Mouse (Mus musculus): ENCODE results near the gene Vnn3. TPM values are rescaled to one million over a fixed set of nuclear protein-coding genes. Genes with fewer than 3 reads are reported as not detected.

The Vnn3 gene
- total RNA-seq, 2 experiments from 2014 or later = 0.25 TPM; not detected in 1

DNA sequence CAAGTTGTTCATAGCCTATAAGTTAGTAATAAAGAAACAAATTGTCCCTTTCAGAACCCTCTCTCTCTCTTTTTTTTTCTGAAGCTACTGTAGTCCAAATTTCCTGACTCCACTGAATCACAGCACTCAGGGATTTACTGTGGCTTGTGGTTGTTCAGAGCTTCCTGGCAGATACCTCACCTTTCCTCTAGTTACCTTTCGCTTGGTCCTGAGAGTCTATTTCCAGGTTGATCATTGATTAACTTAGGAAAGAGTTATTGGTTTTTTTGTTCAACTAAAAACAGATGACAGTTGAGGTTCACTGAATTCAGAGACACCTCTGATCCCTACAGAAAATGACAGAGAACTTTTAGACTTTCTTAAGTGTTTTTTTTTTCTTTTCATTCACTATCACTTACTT is 33.6 kb downstream of the Vnn3 start:
- no peak for DNase-seq (ENCODE audit: low spot score in 2 of 2)
- intact Hi-C loops (cut with DNase I) = no loop called here

GRCm38 (mm10) chr10:23886060-23886459 is 34.8 kb downstream of the Vnn3 start:
- intact Hi-C loops (cut with DNase I) = no loop called here
- DNase-seq (ENCODE audit: low spot score in 2 of 2) = no peak

DNA sequence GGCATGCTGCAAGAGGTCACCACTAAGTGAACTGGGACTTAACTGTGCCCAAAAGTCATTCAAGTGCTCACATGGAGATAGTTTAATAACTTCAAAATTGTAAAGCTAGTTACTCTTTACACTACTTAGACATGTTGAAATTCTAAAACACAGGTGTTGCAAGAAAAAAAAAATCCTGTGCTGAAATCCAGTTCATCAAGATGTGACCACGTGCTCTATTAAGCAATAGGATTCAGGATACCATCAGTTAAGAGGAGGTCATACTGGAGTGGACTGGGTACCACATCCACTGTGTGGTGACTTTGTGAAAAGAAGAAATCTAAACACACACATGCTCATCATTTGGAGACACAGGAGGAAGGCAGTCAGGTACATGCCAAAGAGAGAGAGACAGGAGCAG is 41.7 kb downstream of the Vnn3 start:
- DNase-seq (ENCODE audit: low spot score in 2 of 2) = no peak
- intact Hi-C loops (cut with DNase I) = no loop called here

GRCm38 (mm10) chr10:23894601-23895349 is 43.5 kb downstream of the Vnn3 start, which contains the start of gene Vnn1:
Gene Vnn1 (plus strand): TSS chr10:23894688.
- intact Hi-C loops (cut with DNase I) = no loop called here
- no peak for DNase-seq (ENCODE audit: low spot score in 2 of 2)

DNA sequence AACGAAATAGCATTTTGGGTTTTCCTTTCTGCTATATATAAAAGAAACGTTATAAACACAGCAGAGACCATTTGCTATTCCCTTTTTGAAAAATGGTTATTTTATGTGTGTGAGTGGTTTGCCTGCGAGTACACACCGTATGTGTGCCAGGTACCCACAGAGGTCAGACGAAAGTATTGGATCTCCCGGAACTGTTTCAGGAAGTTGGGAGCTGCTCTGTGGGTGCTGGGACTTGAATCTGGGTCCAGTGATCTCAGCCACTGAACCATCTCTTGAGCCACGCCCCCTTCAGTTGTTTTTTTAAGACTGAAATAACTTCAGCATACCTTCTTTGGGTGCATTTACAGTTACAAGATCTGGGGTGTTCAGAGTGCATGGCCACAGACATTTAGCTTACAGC is 44.1 kb downstream of the Vnn3 start:
- intact Hi-C loops (cut with DNase I) = no loop called here
- DNase-seq (ENCODE audit: low spot score in 2 of 2) = no peak

DNA sequence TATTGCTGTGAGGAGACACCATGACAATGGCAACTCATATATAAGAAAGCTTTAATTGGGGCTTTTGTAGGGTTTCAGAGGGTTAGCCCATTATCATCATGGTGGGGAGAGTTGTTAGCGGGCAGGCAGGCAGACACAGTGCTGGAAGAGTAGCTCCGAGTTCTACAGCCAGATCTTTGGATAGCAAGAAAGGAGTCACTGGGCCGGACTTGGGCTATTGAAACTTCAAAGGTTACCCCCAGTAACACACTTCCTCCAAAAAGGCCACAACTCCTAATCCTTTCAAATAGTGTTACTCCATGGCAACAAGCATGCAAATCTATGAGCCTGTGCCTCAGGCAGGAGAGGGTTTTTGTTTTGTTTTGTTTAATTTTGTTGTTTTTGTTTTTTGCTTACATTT is 49.9 kb downstream of the Vnn3 start:
- intact Hi-C loops (cut with DNase I) = no loop called here

GRCm38 (mm10) chr10:23905661-23906060 is 54.4 kb downstream of the Vnn3 start:
- no peak for DNase-seq (ENCODE audit: low spot score in 2 of 2)
- intact Hi-C loops (cut with DNase I) = no loop called here

More for the DNA sequence above, 49.9 kb downstream of the Vnn3 start:
- DNase-seq (ENCODE audit: low spot score in 2 of 2) = no peak

Other genes with a start within 250 kb of the Vnn3 start
- gene Rps12, start 64.2 kb upstream of the Vnn3 start, total RNA-seq (2021) = 100 to 1,000 TPM; 181 to 221 TPM
- gene Slc18b1, start 54.5 kb upstream of the Vnn3 start, total RNA-seq (2021) = 10 to 100 TPM; 24.1 to 24.7 TPM
- under 1 TPM in 1 of 2 experiments, not detected in 1; 0.23 TPM for gene Vnn1, start 43.2 kb downstream of the Vnn3 start, total RNA-seq (2021)
- not detected for gene Taar1, start 68.9 kb downstream of the Vnn3 start, total RNA-seq (2021)
- gene Taar2, start 87.1 kb downstream of the Vnn3 start, total RNA-seq (2021) = not detected
- gene Taar3, start 98.1 kb downstream of the Vnn3 start, total RNA-seq (2021) = not detected
- gene Taar4, start 109.0 kb downstream of the Vnn3 start, total RNA-seq (2021) = not detected
- gene Taar5, start 119.2 kb downstream of the Vnn3 start, total RNA-seq (2021) = not detected
- gene Taar6, start 134.2 kb downstream of the Vnn3 start, total RNA-seq (2021) = not detected
- not detected for gene Taar7a, start 142.0 kb downstream of the Vnn3 start, total RNA-seq (2021)
- not detected for gene Taar7b, start 148.5 kb downstream of the Vnn3 start, total RNA-seq (2021)
- not detected for gene Taar7d, start 175.8 kb downstream of the Vnn3 start, total RNA-seq (2021)
- not detected for gene Taar7e, start 186.2 kb downstream of the Vnn3 start, total RNA-seq (2021)
- gene Taar7f, start 198.0 kb downstream of the Vnn3 start, total RNA-seq (2021) = not detected
- gene Taar8a, start 225.0 kb downstream of the Vnn3 start, total RNA-seq (2021) = not detected
- not detected for gene Taar8b, start 240.8 kb downstream of the Vnn3 start, total RNA-seq (2021)